Mouse (Mus musculus) MEL (cell line): ENCODE data around the gene Nup160.

Source experiments
- NRF1 ChIP-seq: IDR thresholded peaks from 2 replicates; pipeline ENCODE4 v1.6.1; 2014; ENCODE audit warnings: low read depth, mild to moderate bottlenecking, inconsistent platforms, low read length, improper control_type of control experiment, moderate library complexity; ENCODE audit not compliant: poor library complexity, insufficient read depth, severe bottlenecking
- RCOR1 ChIP-seq: IDR thresholded peaks from 2 replicates; pipeline ENCODE4 v1.6.1; 2012; ENCODE audit warnings: low read depth, mild to moderate bottlenecking, inconsistent platforms, low read length, improper control_type of control experiment

DNA sequence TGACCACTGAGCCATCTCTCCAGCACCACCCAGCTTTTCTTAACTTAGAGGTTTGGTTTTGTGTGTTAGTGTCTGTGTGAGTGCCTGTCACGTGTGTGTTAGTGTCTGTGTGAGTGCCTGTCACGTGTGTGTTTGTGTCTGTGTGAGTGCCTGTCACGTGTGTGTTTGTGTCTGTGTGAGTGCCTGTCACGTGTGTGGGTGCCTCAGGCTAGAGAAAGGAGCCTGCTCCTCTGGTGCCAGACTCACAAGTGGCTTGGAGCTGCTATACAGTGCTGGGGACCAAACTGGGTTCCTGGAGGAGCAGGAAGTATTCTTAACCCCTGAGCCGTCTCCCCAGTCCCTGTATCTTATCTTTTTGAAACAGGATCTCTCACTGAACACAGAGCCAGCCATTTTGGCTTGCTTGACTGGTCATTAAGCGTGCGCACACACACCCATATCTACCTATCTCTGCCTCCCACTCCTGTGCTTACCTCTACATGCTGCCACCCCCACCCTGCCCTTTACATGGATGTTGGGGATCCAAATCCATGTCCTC, 38.6 kb downstream of the Nup160 start:
- TF ChIP-seq NRF1 (0 out of 2 replicates have a peak, but pooled peaks have one; percentile 48), RCOR1 (peak; percentile 81)
